Mouse (Mus musculus): Measurements from ENCODE around the gene Esyt1.

- TF ChIP-seq CTCF (IDR thresholded peaks at IDR 0.05; ENCODE audit: low read depth) (peak; percentile 57), EP300 (IDR thresholded peaks at IDR 0.05; ENCODE audit: low read depth) (peak; percentile 86)
These were observed 21.8 kb upstream of the Esyt1 start, which contains the start of gene Zc3h10 for GRCm38 (mm10) chr10:128547361-128548032.
